Mouse (Mus musculus) megakaryocyte, embryonic 14.5 days (primary cell): Measurements from ENCODE around the gene Slc46a2. TPM values are rescaled to one million over a fixed set of nuclear protein-coding genes. Genes with fewer than 3 reads are reported as not detected.

ENCODE experiments used
- H3K27me3 ChIP-seq: replicated peaks from 2 replicates; pipeline ENCODE3; 2012; ENCODE audit warnings: inconsistent platforms
- H3K36me3 ChIP-seq: replicated peaks from 2 replicates; pipeline ENCODE3; 2012; ENCODE audit warnings: low read length, inconsistent platforms, mixed read lengths
- H3K4me1 ChIP-seq: 2 replicates; pipeline ENCODE4 v1.6.1; 2012; ENCODE audit warnings: inconsistent platforms
- H3K4me3 ChIP-seq: replicated peaks from 2 replicates; pipeline ENCODE3; 2012; ENCODE audit warnings: moderate library complexity, mild to moderate bottlenecking, inconsistent platforms
- H3K9me3 ChIP-seq: 2 replicates; pipeline ENCODE4 v1.6.1; 2012; ENCODE audit warnings: inconsistent platforms
- FLI1 ChIP-seq: IDR thresholded peaks from 2 replicates; pipeline ENCODE4 v1.6.1; 2012; ENCODE audit warnings: low read length, inconsistent platforms, mixed read lengths
- GATA1 ChIP-seq: IDR thresholded peaks from 3 replicates; pipeline ENCODE4 v1.6.1; 2012; ENCODE audit warnings: mixed read lengths, low read length, inconsistent platforms, borderline replicate concordance
- polyA plus RNA-seq: library from polyadenylated mRNA; stranded (reverse); fragments of >175 nt; gene quantifications from 2 replicates; pipeline ENCODE4 v1.2.3, GENCODE M21; 2012; ENCODE audit warnings: low replicate concordance; ENCODE audit not compliant: insufficient read depth

The Slc46a2 gene
- polyA plus RNA-seq, 1 experiment = not detected

GRCm38 (mm10) chr4:59877025-59877424 lies 37.8 kb downstream of the Slc46a2 start:
- Histone ChIP-seq H3K27me3 (no peaks in the 10 kb centered on the region), H3K4me1 (peaks cover 66% of the 10 kb centered on the region), H3K4me3 (no peak overlapping the region), H3K9me3 (peaks cover 3% of the 10 kb centered on the region), H3K36me3 (peaks cover 85% of the 10 kb centered on the region)
- TF ChIP-seq FLI1 (no peak), GATA1 (no peak)

GRCm38 (mm10) chr4:59876570-59876969 lies 38.3 kb downstream of the Slc46a2 start:
- Histone ChIP-seq H3K4me3 (no peak overlapping the region), H3K9me3 (no peaks in the 10 kb centered on the region), H3K27me3 (no peaks in the 10 kb centered on the region), H3K36me3 (peaks cover 85% of the 10 kb centered on the region), H3K4me1 (peaks cover 68% of the 10 kb centered on the region)
- no peak for TF ChIP-seq GATA1
- no peak for TF ChIP-seq FLI1

- Histone ChIP-seq H3K4me1 (peaks cover 83% of the 10 kb centered on the region), H3K9me3 (no peaks in the 10 kb centered on the region), H3K36me3 (peaks cover 87% of the 10 kb centered on the region), H3K4me3 (no peak overlapping the region), H3K27me3 (no peaks in the 10 kb centered on the region)
- no peak for TF ChIP-seq FLI1
- no peak for TF ChIP-seq GATA1
These were observed 41.0 kb downstream of the Slc46a2 start for GRCm38 (mm10) chr4:59873830-59874229.

- H3K4me1 ChIP-seq = peaks cover 82% of the 10 kb centered on the region
- no peak overlapping the region for H3K4me3 ChIP-seq
- H3K9me3 ChIP-seq = no peaks in the 10 kb centered on the region
- H3K36me3 ChIP-seq = peaks cover 85% of the 10 kb centered on the region
- no peaks in the 10 kb centered on the region for H3K27me3 ChIP-seq
- TF ChIP-seq FLI1 = no peak
- TF ChIP-seq GATA1 = no peak
These were observed 41.6 kb downstream of the Slc46a2 start for GRCm38 (mm10) chr4:59873240-59873639.

GRCm38 (mm10) chr4:59870859-59871591 lies 43.8 kb downstream of the Slc46a2 start:
- TF ChIP-seq FLI1 (no peak), GATA1 (no peak)
- Histone ChIP-seq H3K4me3 (no peak overlapping the region), H3K4me1 (peaks cover 94% of the 10 kb centered on the region), H3K36me3 (peaks cover 79% of the 10 kb centered on the region), H3K27me3 (no peaks in the 10 kb centered on the region), H3K9me3 (no peaks in the 10 kb centered on the region)

- TF ChIP-seq GATA1 (no peak), FLI1 (no peak)
- H3K4me1 ChIP-seq = peaks cover 95% of the 10 kb centered on the region
- H3K9me3 ChIP-seq = no peaks in the 10 kb centered on the region
These were observed 44.4 kb downstream of the Slc46a2 start for GRCm38 (mm10) chr4:59870433-59870832.

GRCm38 (mm10) chr4:59869488-59870057 lies 45.3 kb downstream of the Slc46a2 start:
- TF ChIP-seq GATA1 (no peak), FLI1 (no peak)
- peaks cover 95% of the 10 kb centered on the region for H3K4me1 ChIP-seq
- no peaks in the 10 kb centered on the region for H3K9me3 ChIP-seq
- H3K36me3 ChIP-seq = peaks cover 77% of the 10 kb centered on the region
- no peak overlapping the region for H3K4me3 ChIP-seq
- no peaks in the 10 kb centered on the region for H3K27me3 ChIP-seq

More at GRCm38 (mm10) chr4:59870433-59870832, 44.4 kb downstream of the Slc46a2 start:
- Histone ChIP-seq H3K4me3 (no peak overlapping the region), H3K36me3 (peaks cover 77% of the 10 kb centered on the region), H3K27me3 (no peaks in the 10 kb centered on the region)

GRCm38 (mm10) chr4:59868086-59868485 lies 46.8 kb downstream of the Slc46a2 start:
- no peak for TF ChIP-seq GATA1
- no peak for TF ChIP-seq FLI1
- no peaks in the 10 kb centered on the region for H3K9me3 ChIP-seq
- H3K4me3 ChIP-seq = no peak overlapping the region
- H3K4me1 ChIP-seq = peaks cover 95% of the 10 kb centered on the region
- H3K36me3 ChIP-seq = peaks cover 73% of the 10 kb centered on the region
- no peaks in the 10 kb centered on the region for H3K27me3 ChIP-seq

- Histone ChIP-seq H3K27me3 (no peaks in the 10 kb centered on the region), H3K9me3 (no peaks in the 10 kb centered on the region), H3K36me3 (peaks cover 69% of the 10 kb centered on the region), H3K4me3 (peak overlapping the region; percentile 85), H3K4me1 (peaks cover 92% of the 10 kb centered on the region)
- TF ChIP-seq GATA1 (peak; percentile 97), FLI1 (peak; percentile 91)
These were observed 51.0 kb downstream of the Slc46a2 start for GRCm38 (mm10) chr4:59863869-59864268.

- TF ChIP-seq FLI1 (no peak), GATA1 (no peak)
- Histone ChIP-seq H3K9me3 (no peaks in the 10 kb centered on the region), H3K36me3 (peaks cover 72% of the 10 kb centered on the region), H3K4me3 (peak overlapping the region; percentile 73), H3K4me1 (peaks cover 94% of the 10 kb centered on the region), H3K27me3 (no peaks in the 10 kb centered on the region)
These were observed 52.5 kb downstream of the Slc46a2 start for GRCm38 (mm10) chr4:59862335-59862734.
